ENCODE assay signal across 7 mouse cellular contexts in the genomic region with DNA sequence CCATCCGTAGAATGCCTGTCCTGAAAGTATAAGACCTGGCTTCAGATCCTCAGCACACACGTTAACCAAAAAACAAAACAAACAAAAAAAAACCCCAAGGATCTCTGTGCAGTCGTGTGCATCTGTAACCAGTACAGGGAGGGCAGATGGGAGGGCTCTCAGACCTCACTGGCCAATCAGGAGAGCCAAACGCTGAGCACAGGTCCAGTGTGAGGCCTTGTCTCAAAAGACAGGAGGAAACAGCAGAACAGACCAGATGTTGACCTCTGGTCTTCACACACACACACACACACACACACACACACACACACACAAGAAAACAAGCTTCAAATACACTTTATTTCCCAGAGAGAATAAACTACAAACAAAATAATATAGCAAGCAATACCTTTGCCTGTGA. TPM values are rescaled to one million over a fixed set of nuclear protein-coding genes. Genes with fewer than 3 reads are reported as not detected.
A peak's percentile ranks its signal among the peaks of the same experiment; 100 is the strongest.
DNase-seq lines count a peak whose midpoint lies in the region.

No protein-coding gene starts in this region.

- peak; percentile 13 for DNase-seq in ovary, adult 18-20 months (ENCODE audit: low spot score)
- no peak for DNase-seq in ovary, postnatal 10 days (ENCODE audit: low spot score)
- peak; percentile 62 for DNase-seq in c-Kit-positive CD71-positive TER-119-positive erythroid progenitor cells, embryonic 14.5 days (ENCODE audit: low spot score)
- peak; percentile 73 to 90 for DNase-seq in kidney, postnatal 25 days
- DNase-seq in testis, postnatal 14 days (ENCODE audit: low spot score), result peak; percentile 28
- DNase-seq in layer of hippocampus, adult 8-10 months (ENCODE audit: low spot score in 2 of 2), result no peak
- no peak for DNase-seq in left cerebral cortex, adult 18-20 months (ENCODE audit: low spot score in 2 of 2)

RNA-seq across cellular contexts. Expression of gene Ppp2r5e, which starts 3.4 kb away (rescaled TPM):
- total RNA-seq in layer of hippocampus, adult 8-10 months (2022), result 10 to 100 TPM; 71.9 to 77.1 (median 76.4) TPM
- 10 to 100 TPM; 76.9 to 79.3 TPM for total RNA-seq in left cerebral cortex, adult 18-20 months (2021)

Comparison
In these comparisons a context has a peak if more than half of its experiments do, and no peak if none do; other contexts are left out.
1. DNase-seq: peak in ovary, adult 18-20 months (single experiment), c-Kit-positive CD71-positive TER-119-positive erythroid progenitor cells, embryonic 14.5 days (single experiment), kidney, postnatal 25 days (2 of 2) and testis, postnatal 14 days (single experiment); none in ovary, postnatal 10 days (single experiment), layer of hippocampus, adult 8-10 months (0 of 2) and left cerebral cortex, adult 18-20 months (0 of 2).